Mouse (Mus musculus) bone marrow, adult 2 months (tissue): ENCODE measurements around the gene Coa4.

Experiments
- CTCF ChIP-seq: fragments of 200-500 bp; IDR thresholded peaks from 2 replicates; pipeline ENCODE4 v1.5.1; 2011; ENCODE audit warnings: low read length, control low read depth; ENCODE audit not compliant: control insufficient read depth, insufficient read depth
- POLR2A ChIP-seq: fragments of 200-500 bp; IDR thresholded peaks from 2 replicates; pipeline ENCODE4 v1.6.1; 2011; ENCODE audit warnings: low read depth, mild to moderate bottlenecking, control low read depth, low read length, borderline replicate concordance; ENCODE audit not compliant: control insufficient read depth

GRCm38 (mm10) chr7:100524669-100525068 is 12.2 kb upstream of the Coa4 start:
- TF ChIP-seq POLR2A (no peak), CTCF (no peak)
